Mouse (Mus musculus) limb, embryonic 12.5 days (tissue): ENCODE measurements at regions not wholly inside any gene's neighbourhood (a gene's known extent, or its start where the extent isn't known, plus 50 kb on each side); places are given as distances from the start of the nearest gene placed in this dataset.
A peak's percentile ranks its signal among the peaks of the same experiment; 100 is the strongest.

Experiments
- ATAC-seq: fragments of 200-750 bp; cut with Nextera tagmentation; 2 replicates; pipeline ENCODE4 v1.8.0; 2017; ENCODE audit warnings: low read depth, moderate TSS enrichment; ENCODE audit not compliant: insufficient number of reproducible peaks, insufficient read depth, low FRiP score, low TSS enrichment
- H3K27ac ChIP-seq: fragments of 300-500 bp; sonication (generic); 2 replicates; pipeline ENCODE4 v1.5.1; 2016; ENCODE audit warnings: mild to moderate bottlenecking, moderate library complexity
- H3K27me3 ChIP-seq: fragments of 300-500 bp; sonication (generic); 2 replicates; pipeline ENCODE4 v1.6.1; 2016; ENCODE audit warnings: mild to moderate bottlenecking, moderate library complexity
- H3K36me3 ChIP-seq: fragments of 300-500 bp; sonication (generic); 2 replicates; pipeline ENCODE4 v1.6.1; 2016; ENCODE audit warnings: mild to moderate bottlenecking, moderate library complexity
- H3K4me1 ChIP-seq: fragments of 300-500 bp; sonication (generic); replicated peaks from 2 replicates; pipeline ENCODE4 v1.6.1; 2016
- H3K4me2 ChIP-seq: fragments of 300-500 bp; sonication (generic); 2 replicates; pipeline ENCODE4 v1.6.1; 2016; ENCODE audit warnings: mild to moderate bottlenecking, moderate library complexity
- H3K4me3 ChIP-seq: fragments of 300-500 bp; sonication (generic); replicated peaks from 2 replicates; pipeline ENCODE4 v1.5.1; 2016; ENCODE audit warnings: mild to moderate bottlenecking
- H3K9ac ChIP-seq: fragments of 300-500 bp; sonication (generic); replicated peaks from 2 replicates; pipeline ENCODE4 v1.6.1; 2016; ENCODE audit warnings: mild to moderate bottlenecking, moderate library complexity
- H3K9me3 ChIP-seq: fragments of 300-500 bp; sonication (generic); 2 replicates; pipeline ENCODE4 v1.6.1; 2016; ENCODE audit warnings: mild to moderate bottlenecking, moderate library complexity
- WGBS: fragments of 180-500 bp; shearing (Covaris S2); methylation state at CpG from one replicate; pipeline ENCODE4 v1.1.7; 2016; 5-methylcytosine and 5-hydroxymethylcytosine counted together

- ATAC-seq = no peak
- no peak overlapping the region for H3K9ac ChIP-seq
- peaks cover 17% of the 10 kb centered on the region for H3K27me3 ChIP-seq
- H3K36me3 ChIP-seq = no peaks in the 10 kb centered on the region
- H3K4me3 ChIP-seq = no peak overlapping the region
- 90% methylated on average over 20 of the region's 20 CpGs for WGBS
- no peak overlapping the region for H3K27ac ChIP-seq
- no peak overlapping the region for H3K4me2 ChIP-seq
- H3K4me1 ChIP-seq = peaks cover 35% of the 10 kb centered on the region
- H3K9me3 ChIP-seq = no peaks in the 10 kb centered on the region
These were observed 145.8 kb downstream of the Setd4 start for GRCm38 (mm10) chr16:93458011-93458585.

GRCm38 (mm10) chr16:93456706-93457425, 147.0 kb downstream of the Setd4 start:
- ATAC-seq = no peak
- no peak overlapping the region for H3K4me3 ChIP-seq
- H3K36me3 ChIP-seq = no peaks in the 10 kb centered on the region
- 60% methylated on average over 17 of the region's 17 CpGs for WGBS
- H3K9me3 ChIP-seq = no peaks in the 10 kb centered on the region
- peaks cover 34% of the 10 kb centered on the region for H3K4me1 ChIP-seq
- H3K27ac ChIP-seq = 0 out of 2 replicates have a peak overlapping the region, but pooled peaks have one; percentile 18
- H3K27me3 ChIP-seq = peaks cover 27% of the 10 kb centered on the region
- H3K9ac ChIP-seq = no peak overlapping the region
- H3K4me2 ChIP-seq = no peak overlapping the region

- ATAC-seq = no peak
- no peak overlapping the region for H3K4me2 ChIP-seq
- H3K4me3 ChIP-seq = no peak overlapping the region
- WGBS = 24% methylated on average over 8 of the region's 8 CpGs
- peaks cover 35% of the 10 kb centered on the region for H3K27me3 ChIP-seq
- H3K9me3 ChIP-seq = no peaks in the 10 kb centered on the region
- peaks cover 35% of the 10 kb centered on the region for H3K4me1 ChIP-seq
- no peak overlapping the region for H3K9ac ChIP-seq
- no peaks in the 10 kb centered on the region for H3K36me3 ChIP-seq
- no peak overlapping the region for H3K27ac ChIP-seq
These were observed 149.5 kb downstream of the Setd4 start for GRCm38 (mm10) chr16:93454080-93454997.

GRCm38 (mm10) chr16:93453056-93453455, 150.8 kb downstream of the Setd4 start:
- Histone ChIP-seq H3K9ac (no peak overlapping the region), H3K4me3 (no peak overlapping the region), H3K36me3 (no peaks in the 10 kb centered on the region), H3K4me2 (no peak overlapping the region), H3K4me1 (peaks cover 37% of the 10 kb centered on the region), H3K9me3 (no peaks in the 10 kb centered on the region), H3K27ac (no peak overlapping the region), H3K27me3 (peaks cover 43% of the 10 kb centered on the region)
- ATAC-seq = no peak
- WGBS = 82% methylated on average over 9 of the region's 9 CpGs

- no peak overlapping the region for H3K4me2 ChIP-seq
- H3K9me3 ChIP-seq = no peaks in the 10 kb centered on the region
- H3K4me3 ChIP-seq = no peak overlapping the region
- no peak overlapping the region for H3K9ac ChIP-seq
- no peak for ATAC-seq
- 82% methylated on average over 6 of the region's 6 CpGs for WGBS
- no peak overlapping the region for H3K27ac ChIP-seq
- H3K27me3 ChIP-seq = peaks cover 43% of the 10 kb centered on the region
- peaks cover 44% of the 10 kb centered on the region for H3K4me1 ChIP-seq
- no peaks in the 10 kb centered on the region for H3K36me3 ChIP-seq
These were observed 153.0 kb downstream of the Setd4 start for GRCm38 (mm10) chr16:93450896-93451295.

- no peak for ATAC-seq
- WGBS = 3% methylated on average over 3 of the region's 3 CpGs
- H3K27ac ChIP-seq = no peak overlapping the region
- no peaks in the 10 kb centered on the region for H3K36me3 ChIP-seq
- H3K9me3 ChIP-seq = no peaks in the 10 kb centered on the region
- H3K9ac ChIP-seq = no peak overlapping the region
- H3K4me1 ChIP-seq = peaks cover 44% of the 10 kb centered on the region
- H3K27me3 ChIP-seq = peaks cover 43% of the 10 kb centered on the region
- no peak overlapping the region for H3K4me3 ChIP-seq
- no peak overlapping the region for H3K4me2 ChIP-seq
These were observed 153.9 kb downstream of the Setd4 start for GRCm38 (mm10) chr16:93449925-93450324.

- Histone ChIP-seq H3K9ac (no peak overlapping the region), H3K4me3 (no peak overlapping the region), H3K4me1 (peaks cover 39% of the 10 kb centered on the region), H3K27ac (no peak overlapping the region), H3K4me2 (no peak overlapping the region), H3K27me3 (peaks cover 35% of the 10 kb centered on the region), H3K36me3 (no peaks in the 10 kb centered on the region), H3K9me3 (peaks cover 3% of the 10 kb centered on the region; the same call in 1 of the 2 replicates)
- no peak for ATAC-seq
- 56% methylated on average over 10 of the region's 10 CpGs for WGBS
These were observed 155.7 kb downstream of the Setd4 start for GRCm38 (mm10) chr16:93448124-93448523.

GRCm38 (mm10) chr16:93446970-93447369, 156.9 kb downstream of the Setd4 start:
- Histone ChIP-seq H3K9ac (no peak overlapping the region), H3K4me1 (peaks cover 42% of the 10 kb centered on the region), H3K36me3 (no peaks in the 10 kb centered on the region), H3K27me3 (peaks cover 24% of the 10 kb centered on the region), H3K27ac (no peak overlapping the region), H3K4me2 (no peak overlapping the region), H3K9me3 (peaks cover 3% of the 10 kb centered on the region; the same call in 1 of the 2 replicates), H3K4me3 (no peak overlapping the region)
- WGBS = 91% methylated on average over 5 of the region's 5 CpGs
- no peak for ATAC-seq

- Histone ChIP-seq H3K9me3 (peaks cover 3% of the 10 kb centered on the region; the same call in 1 of the 2 replicates), H3K27ac (no peak overlapping the region), H3K4me3 (no peak overlapping the region), H3K36me3 (no peaks in the 10 kb centered on the region), H3K9ac (no peak overlapping the region), H3K4me2 (no peak overlapping the region), H3K4me1 (peaks cover 42% of the 10 kb centered on the region), H3K27me3 (peaks cover 21% of the 10 kb centered on the region)
- no peak for ATAC-seq
- 79% methylated on average over 13 of the region's 13 CpGs for WGBS
These were observed 157.7 kb downstream of the Setd4 start for GRCm38 (mm10) chr16:93446206-93446605.

- Histone ChIP-seq H3K36me3 (no peaks in the 10 kb centered on the region), H3K27ac (0 out of 2 replicates have a peak overlapping the region, but pooled peaks have one; percentile 29), H3K4me1 (peaks cover 26% of the 10 kb centered on the region), H3K4me3 (no peak overlapping the region), H3K9ac (no peak overlapping the region), H3K4me2 (no peak overlapping the region), H3K9me3 (peaks cover 3% of the 10 kb centered on the region; the same call in 1 of the 2 replicates), H3K27me3 (peaks cover 19% of the 10 kb centered on the region)
- ATAC-seq = no peak
- WGBS = 35% methylated on average over 11 of the region's 11 CpGs
These were observed 161.0 kb downstream of the Setd4 start for GRCm38 (mm10) chr16:93442837-93443236.
